Mouse (Mus musculus): Measurements from ENCODE around the gene Trpm2.

Trpm2 gene

GRCm38 (mm10) chr10:77902894-77903715 is 67.3 kb downstream of the Trpm2 start:
- no peak for DNase-seq (ENCODE audit: low spot score)

GRCm38 (mm10) chr10:77902211-77902893 is 68.0 kb downstream of the Trpm2 start, which contains the start of gene Lrrc3:
Gene Lrrc3, minus strand, starts transcription at chr10:77902536.
- DNase-seq (ENCODE audit: low spot score) = no peak

GRCm38 (mm10) chr10:77901871-77902210 is 68.5 kb downstream of the Trpm2 start:
- DNase-seq (ENCODE audit: low spot score) = no peak

GRCm38 (mm10) chr10:77900903-77901818 is 69.2 kb downstream of the Trpm2 start:
- no peak for DNase-seq (ENCODE audit: low spot score)

GRCm38 (mm10) chr10:77900126-77900525 is 70.2 kb downstream of the Trpm2 start:
- no peak for DNase-seq (ENCODE audit: low spot score)

- DNase-seq (ENCODE audit: low spot score) = no peak
These were observed 74.8 kb downstream of the Trpm2 start for GRCm38 (mm10) chr10:77895562-77895961.

GRCm38 (mm10) chr10:77890987-77891565 is 79.3 kb downstream of the Trpm2 start:
- no peak for DNase-seq (ENCODE audit: low spot score)

GRCm38 (mm10) chr10:77886007-77886747 is 84.2 kb downstream of the Trpm2 start:
- no peak for DNase-seq (ENCODE audit: low spot score)

GRCm38 (mm10) chr10:77882553-77882952 is 87.8 kb downstream of the Trpm2 start:
- no peak for DNase-seq (ENCODE audit: low spot score)

GRCm38 (mm10) chr10:77880305-77880704 is 90.1 kb downstream of the Trpm2 start:
- no peak for DNase-seq (ENCODE audit: low spot score)

- DNase-seq (ENCODE audit: low spot score) = no peak
These were observed 91.4 kb downstream of the Trpm2 start for GRCm38 (mm10) chr10:77878985-77879384.

- DNase-seq (ENCODE audit: low spot score) = no peak
These were observed 100.7 kb downstream of the Trpm2 start for GRCm38 (mm10) chr10:77869651-77870050.

- DNase-seq (ENCODE audit: low spot score) = no peak
These were observed 102.8 kb downstream of the Trpm2 start for GRCm38 (mm10) chr10:77867546-77867945.

- DNase-seq (ENCODE audit: low spot score) = no peak
These were observed 105.6 kb downstream of the Trpm2 start for GRCm38 (mm10) chr10:77864762-77865143.

- DNase-seq (ENCODE audit: low spot score) = no peak
These were observed 106.1 kb downstream of the Trpm2 start for GRCm38 (mm10) chr10:77864067-77864761.

GRCm38 (mm10) chr10:77861675-77862074 is 108.7 kb downstream of the Trpm2 start, which contains the start of gene Gm3285:
Gene Gm3285, plus strand, starts transcription at chr10:77861975.
- no peak for DNase-seq (ENCODE audit: low spot score)

Data from layer of hippocampus, adult 9-10 months (tissue).